Mouse (Mus musculus) megakaryocyte, embryonic 14.5 days (primary cell): ENCODE data around the gene Camk2n1.

Experiments used
- FLI1 ChIP-seq: IDR thresholded peaks from 2 replicates; pipeline ENCODE4 v1.6.1; 2012; ENCODE audit warnings: low read length, inconsistent platforms, mixed read lengths
- GATA1 ChIP-seq: IDR thresholded peaks from 3 replicates; pipeline ENCODE4 v1.6.1; 2012; ENCODE audit warnings: mixed read lengths, low read length, inconsistent platforms, borderline replicate concordance

- no peak for TF ChIP-seq GATA1
- no peak for TF ChIP-seq FLI1
These were observed 46.9 kb downstream of the Camk2n1 start for GRCm38 (mm10) chr4:138501048-138501447.
